Mouse (Mus musculus): ENCODE measurements around the gene Zbtb49. TPM values are rescaled to one million over a fixed set of nuclear protein-coding genes. Genes with fewer than 3 reads are reported as not detected.

Zbtb49 gene
- polyA plus RNA-seq, 1 experiment from 2014 or later: 18.1 TPM

- no peaks in the 10 kb centered on the region for H3K27me3 ChIP-seq
- no peaks in the 10 kb centered on the region for H3K9me3 ChIP-seq
- ATAC-seq (ENCODE audit: low FRiP score, low read depth): no peak
- no peaks in the 10 kb centered on the region for H3K4me1 ChIP-seq (replicated peaks)
- no peak overlapping the region for H3K27ac ChIP-seq (replicated peaks)
- H3K4me2 ChIP-seq: no peak overlapping the region
- H3K9ac ChIP-seq: no peak overlapping the region
- 85% methylated on average over 2 of the region's 2 CpGs for WGBS
- H3K36me3 ChIP-seq: no peaks in the 10 kb centered on the region
- H3K4me3 ChIP-seq: no peak overlapping the region
Measured at GRCm38 (mm10) chr5:38187006-38187405, 33.3 kb downstream of the Zbtb49 start.

DNA sequence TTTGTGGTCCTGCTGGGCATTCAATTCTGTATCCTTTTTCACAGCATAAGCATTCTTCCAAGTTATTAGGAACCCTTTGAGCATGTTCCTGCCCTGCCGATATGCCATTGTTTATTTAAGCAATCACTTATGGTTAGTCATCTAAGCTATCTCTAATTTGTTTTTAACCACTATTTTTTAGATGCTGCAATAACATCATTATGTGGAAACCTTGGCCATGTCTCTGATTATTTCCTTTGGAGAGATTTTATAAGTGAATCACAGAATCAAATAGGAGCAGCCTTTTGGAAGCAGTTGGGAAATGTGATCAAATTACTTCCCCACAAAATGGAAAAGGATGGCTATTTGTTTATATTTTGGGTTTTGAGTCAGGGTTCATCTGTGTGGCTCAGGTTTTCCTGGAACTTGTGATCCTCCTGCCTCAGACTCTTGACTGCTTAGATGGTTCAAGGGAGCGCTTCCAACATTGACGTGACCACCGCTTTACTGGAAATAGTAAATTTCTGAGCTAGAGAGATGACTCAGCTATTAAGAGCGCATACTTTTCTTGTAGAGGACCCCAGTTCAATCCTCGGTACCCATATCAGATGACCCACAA, 35.5 kb downstream of the Zbtb49 start:
- Histone ChIP-seq H3K9me3 (no peaks in the 10 kb centered on the region), H3K4me1 (replicated peaks) (no peaks in the 10 kb centered on the region), H3K27ac (replicated peaks) (no peak overlapping the region), H3K4me3 (no peak overlapping the region), H3K36me3 (no peaks in the 10 kb centered on the region), H3K27me3 (no peaks in the 10 kb centered on the region), H3K4me2 (no peak overlapping the region), H3K9ac (no peak overlapping the region)
- ATAC-seq (ENCODE audit: low FRiP score, low read depth): no peak
- 91% methylated on average over 6 of the region's 6 CpGs for WGBS

DNA sequence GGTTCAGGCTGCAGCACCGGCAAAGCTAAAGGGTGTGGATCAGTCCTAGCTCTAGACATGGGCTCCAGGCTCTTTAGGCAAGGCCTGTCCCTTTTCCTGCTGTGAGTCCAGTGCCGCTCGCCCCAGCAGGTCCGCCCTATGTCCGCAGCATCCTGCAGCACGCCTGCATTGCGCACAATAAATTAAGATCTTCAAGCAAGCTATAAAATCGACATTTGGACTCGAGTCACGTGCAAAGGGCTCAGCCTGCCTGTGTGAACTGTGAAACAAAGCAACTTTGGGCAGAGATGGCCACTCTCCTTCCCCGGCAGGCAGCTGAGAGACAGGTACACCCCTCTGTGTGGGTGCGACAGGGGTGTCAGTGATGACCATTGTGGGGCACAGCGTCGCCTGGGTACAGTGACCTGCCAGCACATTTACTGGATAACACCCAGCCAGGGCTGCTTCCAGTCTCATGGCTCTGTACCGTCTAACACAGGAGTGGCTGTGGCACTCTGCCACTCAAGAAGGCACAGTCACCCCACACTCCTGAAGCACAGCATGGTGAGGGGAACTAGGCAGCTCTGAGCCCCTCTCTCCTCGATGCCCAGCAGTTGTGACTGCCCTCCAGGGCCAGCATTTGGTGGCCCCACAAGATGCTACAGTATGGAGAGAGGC, 45.9 kb downstream of the Zbtb49 start:
- H3K9me3 ChIP-seq: no peaks in the 10 kb centered on the region
- H3K27ac ChIP-seq (replicated peaks): no peak overlapping the region
- no peak for ATAC-seq (ENCODE audit: low FRiP score, low read depth)
- H3K4me3 ChIP-seq: no peak overlapping the region
- 78% methylated on average over 16 of the region's 16 CpGs for WGBS
- H3K9ac ChIP-seq: no peak overlapping the region
- no peak overlapping the region for H3K4me2 ChIP-seq
- no peaks in the 10 kb centered on the region for H3K4me1 ChIP-seq (replicated peaks)
- H3K36me3 ChIP-seq: no peaks in the 10 kb centered on the region
- H3K27me3 ChIP-seq: no peaks in the 10 kb centered on the region

DNA sequence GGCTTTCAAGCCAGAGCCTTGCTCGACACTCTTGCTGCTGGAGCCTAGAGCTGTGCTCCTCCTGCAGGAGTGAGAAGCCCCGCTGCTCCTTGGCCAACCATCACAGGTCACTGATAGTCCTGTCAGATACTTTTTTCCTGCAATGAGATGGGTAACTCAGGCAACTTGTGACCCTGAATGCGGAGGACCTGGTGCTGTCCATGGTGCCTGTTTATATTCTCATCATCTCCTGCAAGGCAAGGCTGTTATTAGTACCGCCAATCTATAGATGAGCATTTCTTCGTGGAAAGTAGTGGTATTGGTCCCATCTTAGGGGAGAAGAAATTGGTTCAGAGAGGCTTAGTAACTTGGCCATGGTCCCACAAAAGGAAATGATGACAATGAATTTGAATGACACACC, 46.5 kb downstream of the Zbtb49 start:
- H3K27me3 ChIP-seq: no peaks in the 10 kb centered on the region
- ATAC-seq (ENCODE audit: low FRiP score, low read depth): no peak
- H3K9ac ChIP-seq: no peak overlapping the region
- 58% methylated on average over 5 of the region's 5 CpGs for WGBS
- no peak overlapping the region for H3K4me2 ChIP-seq
- no peak overlapping the region for H3K27ac ChIP-seq (replicated peaks)
- no peaks in the 10 kb centered on the region for H3K4me1 ChIP-seq (replicated peaks)
- no peaks in the 10 kb centered on the region for H3K36me3 ChIP-seq
- H3K4me3 ChIP-seq: no peak overlapping the region
- H3K9me3 ChIP-seq: no peaks in the 10 kb centered on the region

GRCm38 (mm10) chr5:38168497-38168896, 51.8 kb downstream of the Zbtb49 start:
- H3K9me3 ChIP-seq: no peaks in the 10 kb centered on the region
- H3K4me2 ChIP-seq: no peak overlapping the region
- H3K36me3 ChIP-seq: no peaks in the 10 kb centered on the region
- 0 out of 2 replicates have a peak, but pooled peaks have one; percentile 31 for ATAC-seq (ENCODE audit: low FRiP score, low read depth)
- H3K9ac ChIP-seq: no peak overlapping the region
- no peak overlapping the region for H3K4me3 ChIP-seq
- no peaks in the 10 kb centered on the region for H3K27me3 ChIP-seq
- WGBS: 67% methylated on average over 11 of the region's 11 CpGs
- H3K27ac ChIP-seq (replicated peaks): no peak overlapping the region
- 0 out of 2 replicates have a peak, but pooled peaks cover 3% of the 10 kb centered on the region for H3K4me1 ChIP-seq (replicated peaks)

- peak within 1 kb of the TSS; percentile 93 for H3K4me3 ChIP-seq
- peaks cover 40% of the 10 kb centered on the region for H3K4me1 ChIP-seq (replicated peaks)
- ATAC-seq (ENCODE audit: low FRiP score, low read depth): peak; percentile 46
- WGBS: 7% methylated on average over 35 of the region's 35 CpGs
- no peaks in the 10 kb centered on the region for H3K27me3 ChIP-seq
- peak within 1 kb of the TSS; percentile 99 for H3K9ac ChIP-seq
- H3K27ac ChIP-seq (replicated peaks): peak within 1 kb of the TSS; percentile 98
- H3K36me3 ChIP-seq: peaks cover 20% of the 10 kb centered on the region
- H3K9me3 ChIP-seq: no peaks in the 10 kb centered on the region
- peak within 1 kb of the TSS; percentile 72 for H3K4me2 ChIP-seq
Measured at GRCm38 (mm10) chr5:38159634-38160413, 60.4 kb downstream of the Zbtb49 start, which contains the start of gene Nsg1. Nsg1 (minus strand) TSS chr5:38159907.

GRCm38 (mm10) chr5:38158947-38159633, 61.2 kb downstream of the Zbtb49 start:
- no peaks in the 10 kb centered on the region for H3K27me3 ChIP-seq
- H3K9ac ChIP-seq: peak overlapping the region; percentile 99
- ATAC-seq (ENCODE audit: low FRiP score, low read depth): peak; percentile 82
- peak overlapping the region; percentile 98 for H3K27ac ChIP-seq (replicated peaks)
- no peaks in the 10 kb centered on the region for H3K9me3 ChIP-seq
- WGBS: under 1% methylated on average over 71 of the region's 79 CpGs
- H3K4me2 ChIP-seq: peak overlapping the region; percentile 72
- peaks cover 47% of the 10 kb centered on the region for H3K4me1 ChIP-seq (replicated peaks)
- peaks cover 26% of the 10 kb centered on the region for H3K36me3 ChIP-seq
- H3K4me3 ChIP-seq: peak overlapping the region; percentile 93

DNA sequence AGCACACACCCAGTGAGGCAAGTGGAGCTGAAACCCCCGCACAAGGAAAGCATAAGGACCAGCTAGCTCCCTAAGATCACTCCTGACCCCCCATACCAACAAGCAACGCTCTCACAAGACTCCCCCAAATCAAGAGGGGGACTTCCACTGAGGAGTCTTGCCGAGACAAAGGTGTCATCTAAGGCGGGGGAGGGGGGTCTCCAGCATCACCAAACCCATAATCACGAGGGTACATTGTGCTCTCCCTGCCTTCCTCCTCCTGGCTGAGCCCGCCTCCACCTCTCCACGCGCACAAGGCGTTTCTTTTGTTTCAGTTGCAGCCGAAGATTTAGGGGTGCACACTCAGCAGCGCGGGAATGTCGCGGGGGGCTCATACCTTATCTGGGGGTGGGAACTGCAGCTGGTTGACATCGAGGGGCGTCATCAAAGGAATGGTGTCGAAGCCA, 61.7 kb downstream of the Zbtb49 start:
- WGBS: under 1% methylated on average over 17 of the region's 17 CpGs
- peak overlapping the region; percentile 93 for H3K4me3 ChIP-seq
- H3K27me3 ChIP-seq: no peaks in the 10 kb centered on the region
- H3K9me3 ChIP-seq: no peaks in the 10 kb centered on the region
- H3K27ac ChIP-seq (replicated peaks): peak overlapping the region; percentile 98
- peak overlapping the region; percentile 72 for H3K4me2 ChIP-seq
- peak overlapping the region; percentile 99 for H3K9ac ChIP-seq
- peaks cover 31% of the 10 kb centered on the region for H3K36me3 ChIP-seq
- ATAC-seq (ENCODE audit: low FRiP score, low read depth): peak; percentile 49
- H3K4me1 ChIP-seq (replicated peaks): peaks cover 53% of the 10 kb centered on the region

GRCm38 (mm10) chr5:38157481-38158020, 62.7 kb downstream of the Zbtb49 start:
- Histone ChIP-seq H3K27ac (replicated peaks) (peak overlapping the region; percentile 98), H3K4me3 (peak overlapping the region; percentile 93), H3K9ac (peak overlapping the region; percentile 99), H3K4me1 (replicated peaks) (peaks cover 62% of the 10 kb centered on the region), H3K36me3 (peaks cover 37% of the 10 kb centered on the region), H3K9me3 (no peaks in the 10 kb centered on the region), H3K4me2 (peak overlapping the region; percentile 72), H3K27me3 (no peaks in the 10 kb centered on the region)
- WGBS: 27% methylated on average over 9 of the region's 9 CpGs
- ATAC-seq (ENCODE audit: low FRiP score, low read depth): no peak

DNA sequence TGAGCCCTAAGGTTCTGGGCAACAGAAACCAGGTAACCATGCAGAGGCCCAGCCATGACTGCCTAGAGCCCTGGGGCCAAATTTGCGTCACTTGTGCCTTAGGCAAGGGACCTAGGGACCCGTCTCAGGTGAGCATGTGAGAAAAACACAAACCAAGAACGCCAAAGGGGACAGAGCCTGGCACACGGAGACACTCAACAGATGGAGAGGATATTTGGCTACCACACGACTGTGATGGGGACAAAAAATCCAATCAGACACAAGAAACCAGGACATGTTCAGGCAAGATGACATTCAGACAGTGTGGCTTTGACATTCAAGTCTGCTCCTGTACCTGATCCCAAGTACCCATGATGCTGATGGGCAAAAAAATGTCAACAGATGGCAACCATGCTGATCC, 66.6 kb downstream of the Zbtb49 start:
- peaks cover 62% of the 10 kb centered on the region for H3K36me3 ChIP-seq
- no peak overlapping the region for H3K27ac ChIP-seq (replicated peaks)
- 82% methylated on average over 5 of the region's 5 CpGs for WGBS
- no peaks in the 10 kb centered on the region for H3K9me3 ChIP-seq
- peak overlapping the region; percentile 23 for H3K4me2 ChIP-seq
- no peak overlapping the region for H3K4me3 ChIP-seq
- no peak for ATAC-seq (ENCODE audit: low FRiP score, low read depth)
- H3K9ac ChIP-seq: peak overlapping the region; percentile 21; the same call in 1 of the 2 replicates
- H3K27me3 ChIP-seq: no peaks in the 10 kb centered on the region
- H3K4me1 ChIP-seq (replicated peaks): peaks cover 83% of the 10 kb centered on the region

DNA sequence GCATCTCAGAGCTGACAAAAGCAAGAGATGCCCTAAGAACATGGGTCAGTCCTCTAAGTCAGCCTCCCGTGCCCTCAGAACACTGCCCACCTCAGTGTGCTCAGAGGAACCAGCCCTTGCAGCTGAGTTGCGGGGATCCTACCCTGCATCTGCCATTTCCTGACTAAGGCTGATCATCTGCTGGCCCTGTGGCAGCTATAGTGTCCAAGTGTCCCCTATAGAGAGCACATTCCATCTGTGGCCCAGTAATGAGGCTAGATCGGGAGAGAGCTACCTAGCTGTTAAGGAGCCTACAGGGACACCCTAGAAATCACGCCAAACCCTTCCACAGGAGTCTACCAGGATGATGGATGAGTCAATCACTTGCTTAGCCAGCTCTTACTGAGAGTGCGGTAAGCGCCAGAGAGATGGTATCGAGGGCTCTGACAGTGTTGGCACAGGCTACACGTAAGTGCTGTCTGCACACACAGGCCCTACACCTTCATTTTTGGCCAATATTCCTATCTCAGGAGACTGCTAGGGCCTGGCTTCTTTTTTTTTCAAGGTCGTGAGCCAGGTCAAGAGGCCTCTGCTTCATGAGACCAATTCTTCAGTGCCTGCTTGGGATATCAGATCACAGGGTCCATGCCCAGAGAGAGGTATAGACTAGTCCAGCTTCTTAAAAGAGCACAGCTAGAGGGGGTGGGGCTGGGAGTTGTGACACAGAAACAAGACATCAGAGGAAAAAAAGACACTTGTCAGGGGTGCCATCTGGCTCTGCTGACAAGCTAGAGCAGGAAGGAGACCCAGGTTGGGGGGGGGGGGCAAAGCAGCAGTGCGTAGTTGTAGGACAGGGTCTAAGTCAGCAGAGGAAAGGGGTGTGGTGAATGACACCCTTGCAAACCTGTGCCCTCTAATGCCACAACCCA, 67.8 kb downstream of the Zbtb49 start:
- no peaks in the 10 kb centered on the region for H3K27me3 ChIP-seq
- no peak overlapping the region for H3K27ac ChIP-seq (replicated peaks)
- H3K4me2 ChIP-seq: peak overlapping the region; percentile 23
- WGBS: 55% methylated on average over 10 of the region's 10 CpGs
- H3K36me3 ChIP-seq: peaks cover 69% of the 10 kb centered on the region
- H3K4me1 ChIP-seq (replicated peaks): peaks cover 89% of the 10 kb centered on the region
- ATAC-seq (ENCODE audit: low FRiP score, low read depth): no peak
- H3K9me3 ChIP-seq: no peaks in the 10 kb centered on the region
- H3K4me3 ChIP-seq: no peak overlapping the region
- H3K9ac ChIP-seq: no peak overlapping the region

Data from hindbrain, embryonic 15.5 days (tissue).